Mouse (Mus musculus) adrenal gland, adult 2 months (tissue): Measurements from ENCODE around the gene Slc23a4. TPM values are rescaled to one million over a fixed set of nuclear protein-coding genes. Genes with fewer than 3 reads are reported as not detected.

ENCODE experiments used
- DNase-seq: peaks from one replicate; pipeline ENCODE4 v3.0.0; 2021
- polyA plus RNA-seq: library from polyadenylated mRNA; depleted of rRNA; stranded (reverse); fragments of >200 nt; gene quantifications from 2 replicates; pipeline ENCODE4 v1.2.3, GENCODE M21; 2012
- total RNA-seq, 2 experiments: library from RNA; stranded (reverse); gene quantifications; 2 replicates each; pipeline ENCODE4 v1.2.3; 2021

Slc23a4 gene
- total and polyA plus RNA-seq, 3 experiments = 0.23 to 0.92 (median 0.41) TPM

- peak; percentile 28 for DNase-seq
These were observed 33.0 kb downstream of the Slc23a4 start for GRCm38 (mm10) chr6:34954926-34955861.

- no peak for DNase-seq
These were observed 36.1 kb downstream of the Slc23a4 start for GRCm38 (mm10) chr6:34951956-34952667.

- DNase-seq = no peak
These were observed 36.7 kb downstream of the Slc23a4 start for GRCm38 (mm10) chr6:34951518-34951917.

- DNase-seq = no peak
These were observed 39.7 kb downstream of the Slc23a4 start for GRCm38 (mm10) chr6:34948461-34948860.

GRCm38 (mm10) chr6:34946486-34947079 lies 41.6 kb downstream of the Slc23a4 start:
- DNase-seq = no peak

GRCm38 (mm10) chr6:34943499-34943898 lies 44.7 kb downstream of the Slc23a4 start:
- no peak for DNase-seq

GRCm38 (mm10) chr6:34942446-34942845 lies 45.8 kb downstream of the Slc23a4 start:
- no peak for DNase-seq

- DNase-seq = no peak
These were observed 46.7 kb downstream of the Slc23a4 start for GRCm38 (mm10) chr6:34941496-34941895.

GRCm38 (mm10) chr6:34939451-34939850 lies 48.8 kb downstream of the Slc23a4 start:
- DNase-seq = no peak

- DNase-seq = no peak
These were observed 49.3 kb downstream of the Slc23a4 start for GRCm38 (mm10) chr6:34938929-34939325.

GRCm38 (mm10) chr6:34938280-34938928 lies 49.8 kb downstream of the Slc23a4 start:
- DNase-seq = no peak

- DNase-seq = no peak
These were observed 51.5 kb downstream of the Slc23a4 start for GRCm38 (mm10) chr6:34936743-34937142.

- no peak for DNase-seq
These were observed 55.6 kb downstream of the Slc23a4 start for GRCm38 (mm10) chr6:34932633-34933032.

GRCm38 (mm10) chr6:34927594-34927993 lies 60.6 kb downstream of the Slc23a4 start:
- DNase-seq = no peak

GRCm38 (mm10) chr6:34927156-34927555 lies 61.0 kb downstream of the Slc23a4 start:
- peak; percentile 60 for DNase-seq

- DNase-seq = peak; percentile 33
These were observed 66.3 kb downstream of the Slc23a4 start for GRCm38 (mm10) chr6:34921941-34922340.

- DNase-seq = no peak
These were observed 67.6 kb downstream of the Slc23a4 start for GRCm38 (mm10) chr6:34920631-34921030.

GRCm38 (mm10) chr6:34919956-34920355 lies 68.2 kb downstream of the Slc23a4 start, which contains the start of gene Stra8:
Gene Stra8 (plus strand): TSS chr6:34920163.
- no peak for DNase-seq

- no peak for DNase-seq
These were observed 69.1 kb downstream of the Slc23a4 start for GRCm38 (mm10) chr6:34919146-34919545.

GRCm38 (mm10) chr6:34914462-34914861 lies 73.7 kb downstream of the Slc23a4 start:
- DNase-seq = no peak

GRCm38 (mm10) chr6:34913341-34914040 lies 74.7 kb downstream of the Slc23a4 start:
- DNase-seq = no peak
